In the genomic region with DNA sequence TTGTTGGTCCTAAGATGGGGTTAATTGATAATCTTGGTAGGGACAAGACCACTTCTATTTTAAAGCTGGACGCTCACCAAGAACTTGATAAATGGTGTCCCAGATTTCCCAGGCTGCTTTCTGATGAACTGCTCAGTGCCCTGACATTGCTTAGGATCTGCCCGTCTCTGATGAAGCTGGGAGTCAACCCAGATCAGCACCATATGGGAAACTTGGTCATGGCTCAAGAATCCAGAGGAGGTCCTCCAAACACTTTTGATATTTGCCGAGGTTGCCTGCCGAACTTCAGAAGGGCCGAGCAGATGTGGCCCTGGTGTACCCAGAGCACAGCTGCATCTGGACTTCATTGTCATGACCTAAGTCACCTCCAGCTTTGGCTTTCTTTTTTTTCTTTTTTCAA, we compare ENCODE assay signal across 14 mouse cellular contexts. TPM values are rescaled to one million over a fixed set of nuclear protein-coding genes. Genes with fewer than 3 reads are reported as not detected.
DNase-seq lines count a peak whose midpoint lies in the region; ATAC-seq lines count a peak whose summit lies in the region.
"Had no signal": no experiment of that assay in that cellular context is flagged by ENCODE, and none has a peak within 500 bp of the region (broad histone marks: within the 10 kb centered on the region; RNA-seq: fewer than 3 reads in every experiment).

No protein-coding gene starts in this region.

- peak; percentile 59 for DNase-seq in kidney, postnatal 10 days
- DNase-seq in kidney, adult 9 months = no peak
- peak; percentile 50 for DNase-seq in cerebellum, adult 11-12 months
- DNase-seq in cerebellum, postnatal 14 days = peak; percentile 36 to 73
- no peak for DNase-seq in layer of hippocampus, postnatal 10 days (ENCODE audit: low spot score in 2 of 2)
- no peak for DNase-seq in right cerebral cortex, adult 2 months (ENCODE audit: low spot score in 2 of 2)
- DNase-seq: adrenal gland, postnatal 14 days; layer of hippocampus, adult 9-11 months; left cerebral cortex, postnatal 4 days; midbrain, embryonic 14.5 days; retina, postnatal 1 day had no signal

- peaks cover 37% of the 10 kb centered on the region for H3K4me1 ChIP-seq in stomach, embryonic 14.5 days (ENCODE audit: control insufficient read depth, insufficient read depth, low read length)

- H3K4me2 ChIP-seq in stomach, embryonic 14.5 days (replicated peaks; ENCODE audit: low read depth, low read length) = peak overlapping the region; percentile 27; the same call in 1 of the 2 replicates
- H3K4me2 ChIP-seq: hindbrain, embryonic 15.5 days; neural tube, embryonic 13.5 days had no signal

- H3K36me3 ChIP-seq in stomach, embryonic 14.5 days (ENCODE audit: control insufficient read depth, insufficient read depth, low read length) = no peaks in the 10 kb centered on the region
- H3K36me3 ChIP-seq: hindbrain, embryonic 15.5 days; neural tube, embryonic 13.5 days had no signal

- peak overlapping the region; percentile 91; the same call in 1 of the 2 replicates for H3K27ac ChIP-seq in stomach, embryonic 14.5 days (ENCODE audit: low read length)
- H3K27ac ChIP-seq: hindbrain, embryonic 15.5 days; neural tube, embryonic 13.5 days had no signal

- no peaks in the 10 kb centered on the region for H3K9me3 ChIP-seq in stomach, embryonic 14.5 days (ENCODE audit: control insufficient read depth, low read depth, low read length)
- H3K9me3 ChIP-seq: hindbrain, embryonic 15.5 days; neural tube, embryonic 13.5 days had no signal

- WGBS in stomach, embryonic 14.5 days = 46% methylated on average over 5 of the region's 5 CpGs

- ATAC-seq in stomach, embryonic 14.5 days (ENCODE audit: insufficient number of reproducible peaks, insufficient read depth, low FRiP score, low read depth) = peak; percentile 20; the same call in 1 of the 2 replicates

- H3K4me3 ChIP-seq in stomach, embryonic 14.5 days (ENCODE audit: low read depth, low read length) = no peak overlapping the region
- H3K4me3 ChIP-seq: hindbrain, embryonic 15.5 days; neural tube, embryonic 13.5 days had no signal

- H3K9ac ChIP-seq in stomach, embryonic 14.5 days (replicated peaks; ENCODE audit: low read depth, low read length) = no peak overlapping the region
- H3K9ac ChIP-seq: hindbrain, embryonic 15.5 days; neural tube, embryonic 13.5 days had no signal

- no peaks in the 10 kb centered on the region for H3K27me3 ChIP-seq in stomach, embryonic 14.5 days (ENCODE audit: control insufficient read depth, insufficient read depth, low read length)
- H3K27me3 ChIP-seq: hindbrain, embryonic 15.5 days; neural tube, embryonic 13.5 days had no signal

RNA-seq across cellular contexts. Expression of a gene that starts 51.4 kb away (rescaled TPM):
- polyA plus RNA-seq in stomach, embryonic 14.5 days (2014; fragmentation: Nextera tagmentation; extraction: Ambion mirVana) = 56.0 and 63.4 TPM in 2 replicates
- total RNA-seq in layer of hippocampus, postnatal 10 days (2021) = 1 to 10 TPM; 5.7 to 6.8 TPM

Comparison
In these comparisons a context has a peak if more than half of its experiments do, and no peak if none do; other contexts are left out.
1. DNase-seq: peak in kidney, postnatal 10 days (single experiment), cerebellum, adult 11-12 months (single experiment) and cerebellum, postnatal 14 days (2 of 2); none in kidney, adult 9 months (single experiment), layer of hippocampus, postnatal 10 days (0 of 2) and right cerebral cortex, adult 2 months (0 of 2).